Mouse (Mus musculus) neutrophil, adult 59 days (primary cell): ENCODE data around the gene Olfr1061. TPM values are rescaled to one million over a fixed set of nuclear protein-coding genes. Genes with fewer than 3 reads are reported as not detected.

Experiments
- total RNA-seq, 2 experiments: library from RNA; stranded (reverse); gene quantifications; 1 replicate in 1 of 2; 2 replicates in 1 of 2; pipeline ENCODE4 v1.2.4; 2023

Olfr1061 gene
- total RNA-seq: not detected

DNA sequence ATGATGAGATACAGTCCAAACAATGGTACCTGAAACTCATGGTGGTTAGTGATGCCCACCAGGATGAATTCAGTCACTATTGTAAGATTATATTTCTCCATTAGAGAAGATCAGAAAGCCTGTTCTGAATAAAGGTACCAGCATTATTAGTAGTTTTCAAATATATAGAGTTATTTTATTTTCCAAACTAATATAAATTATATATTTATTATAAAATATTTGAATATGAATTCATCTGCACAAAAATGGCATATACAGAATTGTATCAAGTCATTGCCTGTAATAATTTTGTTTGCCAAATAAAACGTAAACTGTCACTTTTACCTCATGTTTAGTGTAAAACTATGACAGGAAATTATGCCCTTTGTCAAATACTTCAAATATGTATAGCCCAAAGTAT is at the start of gene Olfr1061:
Gene Olfr1061 (minus strand): TSS at position 101 of the 400 bp plus-strand sequence.

DNA sequence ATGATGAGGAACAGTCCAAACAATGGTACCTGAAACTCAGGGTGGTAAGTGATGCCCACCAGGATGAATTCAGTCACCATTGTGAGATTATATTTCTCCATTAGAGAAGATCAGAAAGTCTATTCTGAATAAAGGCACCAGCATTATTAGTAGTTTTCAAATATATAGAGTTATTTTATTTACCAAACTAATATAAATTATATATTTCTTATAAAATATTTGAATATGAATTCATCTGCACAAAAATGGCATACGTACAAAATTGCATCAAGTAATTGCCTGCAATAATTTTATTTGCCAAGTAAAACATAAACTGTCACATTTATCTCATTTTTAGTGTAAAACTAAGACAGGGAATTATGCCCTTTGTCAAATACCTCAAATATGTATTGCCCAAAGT is 42.3 kb upstream of the Olfr1061 start, which contains the start of gene Olfr1066:
Gene Olfr1066 (minus strand): TSS at position 101 of the 400 bp plus-strand sequence.

DNA sequence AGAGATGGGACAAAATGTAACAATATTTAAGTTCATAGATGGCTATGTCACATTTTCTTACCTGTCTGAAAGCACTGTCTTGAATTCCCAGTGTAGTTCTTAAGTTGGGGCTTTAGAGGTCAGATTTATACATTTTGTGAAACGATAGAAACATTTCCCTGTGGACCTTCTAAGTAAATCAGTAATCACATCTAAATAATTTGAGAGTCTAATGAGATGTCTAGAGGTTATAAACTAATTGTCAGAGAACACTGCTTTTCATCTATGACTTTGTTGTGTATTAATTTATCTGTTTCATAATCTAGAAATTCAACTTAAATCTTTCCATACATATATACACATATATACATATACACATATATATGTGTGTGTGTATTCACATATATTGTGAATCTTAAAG is 36.6 kb upstream of the Olfr1061 start, which contains the start of gene Olfr1065:
Gene Olfr1065 (minus strand): TSS at position 101 of the 400 bp plus-strand sequence.

DNA sequence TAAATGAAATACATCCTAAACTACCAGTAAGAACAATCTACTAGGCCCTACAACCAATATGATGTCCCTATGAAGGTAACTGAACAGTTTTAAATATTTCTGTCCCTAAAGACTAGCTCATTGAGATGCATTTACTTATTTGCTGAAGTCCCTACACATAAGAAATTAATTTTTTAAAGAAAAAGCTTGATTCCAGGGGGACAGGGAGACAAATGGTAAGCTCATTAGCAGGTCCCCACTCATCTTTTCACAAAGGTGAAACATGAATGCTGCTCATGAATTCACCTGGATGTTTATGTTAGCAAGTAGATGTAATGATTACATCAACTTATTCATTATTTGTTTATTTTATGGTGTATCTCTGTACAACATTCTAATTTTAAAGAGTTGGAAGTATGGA is 12.8 kb upstream of the Olfr1061 start, which contains the start of gene Olfr1062:
Gene Olfr1062 (minus strand): TSS at position 101 of the 400 bp plus-strand sequence.

DNA sequence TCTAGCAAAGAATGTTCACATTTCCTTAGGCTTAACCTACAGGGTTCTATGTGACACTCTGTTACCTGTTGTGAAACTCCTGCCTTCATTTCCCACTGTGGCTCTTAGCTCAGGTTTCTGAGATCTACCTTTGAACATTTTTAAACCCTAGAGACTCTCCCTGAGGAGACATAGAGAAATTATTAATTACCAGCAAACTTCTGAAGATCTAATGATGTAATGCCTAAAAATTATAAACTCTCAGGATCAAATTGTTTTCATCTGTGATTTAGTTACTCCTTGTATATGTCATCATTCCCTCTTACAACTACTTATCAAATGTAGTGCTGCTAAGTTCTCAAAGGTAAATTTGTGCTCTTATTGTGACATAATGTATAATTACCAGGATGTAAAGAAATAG is 25.4 kb downstream of the Olfr1061 start, which contains the start of gene Olfr1058:
Gene Olfr1058 (minus strand): TSS at position 101 of the 400 bp plus-strand sequence.

DNA sequence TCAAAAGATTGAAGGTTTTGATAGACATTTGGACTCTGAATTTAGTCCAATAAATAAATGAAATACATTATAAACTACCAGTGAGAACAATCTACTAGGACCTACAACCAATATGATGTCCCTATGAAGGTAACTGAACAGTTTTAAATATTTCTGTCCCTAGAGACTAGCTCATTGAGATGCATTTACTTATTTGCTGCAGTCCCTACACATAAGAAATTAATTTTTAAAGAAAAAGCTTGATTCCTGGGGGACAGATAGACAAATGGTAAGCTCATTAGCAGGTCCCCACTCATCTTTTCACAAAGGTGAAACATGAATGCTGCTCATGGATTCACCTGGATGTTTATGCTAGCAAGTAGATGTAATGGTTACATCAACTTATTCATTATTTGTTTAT is 35.6 kb downstream of the Olfr1061 start, which contains the start of gene Olfr1057:
Gene Olfr1057 (minus strand): TSS at position 101 of the 400 bp plus-strand sequence.

Other genes with a start within 250 kb of the Olfr1061 start
- gene Olfr1043, start 246.5 kb downstream of the Olfr1061 start, total RNA-seq: not detected
- gene Olfr1044, start 236.2 kb downstream of the Olfr1061 start, total RNA-seq: not detected
- gene Olfr52, start 228.4 kb downstream of the Olfr1061 start, total RNA-seq: not detected
- not detected for gene Olfr1045, start 211.0 kb downstream of the Olfr1061 start, total RNA-seq
- gene Olfr1046, start 194.7 kb downstream of the Olfr1061 start, total RNA-seq: not detected
- gene Olfr1047, start 182.6 kb downstream of the Olfr1061 start, total RNA-seq: not detected
- gene Olfr1048, start 173.8 kb downstream of the Olfr1061 start, total RNA-seq: not detected
- gene Olfr1049, start 155.7 kb downstream of the Olfr1061 start, total RNA-seq: not detected
- not detected for gene Olfr1051, start 135.0 kb downstream of the Olfr1061 start, total RNA-seq
- not detected for gene Olfr1052, start 121.6 kb downstream of the Olfr1061 start, total RNA-seq
- not detected for gene Olfr1053, start 98.8 kb downstream of the Olfr1061 start, total RNA-seq
- not detected for gene Olfr1054, start 78.6 kb downstream of the Olfr1061 start, total RNA-seq
- gene Olfr1055, start 63.8 kb downstream of the Olfr1061 start, total RNA-seq: not detected
- gene Olfr1056, start 51.6 kb downstream of the Olfr1061 start, total RNA-seq: not detected
- not detected for gene Olfr1057, start 35.7 kb downstream of the Olfr1061 start, total RNA-seq
- not detected for gene Olfr1058, start 25.5 kb downstream of the Olfr1061 start, total RNA-seq
- gene Olfr1062, start 12.7 kb upstream of the Olfr1061 start, total RNA-seq: not detected
- gene Olfr1065, start 36.5 kb upstream of the Olfr1061 start, total RNA-seq: not detected
- gene Olfr1066, start 42.2 kb upstream of the Olfr1061 start, total RNA-seq: not detected
- not detected for gene Olfr228, start 73.3 kb upstream of the Olfr1061 start, total RNA-seq
- not detected for gene Olfr1076, start 94.4 kb upstream of the Olfr1061 start, total RNA-seq
- gene Olfr1079, start 128.4 kb upstream of the Olfr1061 start, total RNA-seq: not detected
- not detected for gene Olfr1080, start 144.2 kb upstream of the Olfr1061 start, total RNA-seq
- not detected for gene Olfr1082, start 184.9 kb upstream of the Olfr1061 start, total RNA-seq
- not detected for gene Olfr1084, start 225.7 kb upstream of the Olfr1061 start, total RNA-seq
- gene Olfr1085, start 248.0 kb upstream of the Olfr1061 start, total RNA-seq: not detected